Mouse (Mus musculus): ENCODE data around the gene Dnah7b. TPM values are rescaled to one million over a fixed set of nuclear protein-coding genes. Genes with fewer than 3 reads are reported as not detected.
"Not testable (repeated sequence)": the region's sequence is repeated elsewhere in the genome, so short reads cannot be mapped to it uniquely, and the experiment has no call there.

Dnah7b gene
- polyA plus RNA-seq, 1 experiment from 2014 or later: 2.0 TPM

DNA sequence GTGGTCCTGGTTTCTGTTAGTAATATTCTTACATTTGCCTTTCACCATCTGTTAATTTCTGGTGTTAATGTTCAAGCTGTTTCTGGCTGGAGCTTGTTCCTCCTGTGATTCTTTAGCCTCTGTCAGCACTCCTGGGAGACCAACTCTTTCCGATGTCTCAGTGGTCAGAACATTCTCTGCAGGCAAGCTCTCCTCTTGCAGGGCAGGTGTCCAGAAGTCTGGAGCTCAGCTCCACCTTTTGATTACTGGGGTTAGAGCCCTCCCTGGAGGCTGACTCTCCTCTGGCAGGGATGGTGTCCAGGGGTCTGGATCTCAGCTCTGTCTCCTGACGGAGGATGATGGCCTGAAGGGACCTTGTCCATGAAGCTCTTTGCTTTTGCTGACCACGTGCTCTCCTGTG, 314.5 kb downstream of the Dnah7b start:
- H3K27me3 ChIP-seq (replicated peaks); H3K4me2 ChIP-seq (replicated peaks); H3K9me3 ChIP-seq; H3K9ac ChIP-seq; H3K4me1 ChIP-seq; ATAC-seq (ENCODE audit: low FRiP score, low read depth); H3K27ac ChIP-seq; H3K36me3 ChIP-seq; H3K4me3 ChIP-seq: not testable (repeated sequence)
- 90% methylated on average over 3 of the region's 3 CpGs for WGBS

DNA sequence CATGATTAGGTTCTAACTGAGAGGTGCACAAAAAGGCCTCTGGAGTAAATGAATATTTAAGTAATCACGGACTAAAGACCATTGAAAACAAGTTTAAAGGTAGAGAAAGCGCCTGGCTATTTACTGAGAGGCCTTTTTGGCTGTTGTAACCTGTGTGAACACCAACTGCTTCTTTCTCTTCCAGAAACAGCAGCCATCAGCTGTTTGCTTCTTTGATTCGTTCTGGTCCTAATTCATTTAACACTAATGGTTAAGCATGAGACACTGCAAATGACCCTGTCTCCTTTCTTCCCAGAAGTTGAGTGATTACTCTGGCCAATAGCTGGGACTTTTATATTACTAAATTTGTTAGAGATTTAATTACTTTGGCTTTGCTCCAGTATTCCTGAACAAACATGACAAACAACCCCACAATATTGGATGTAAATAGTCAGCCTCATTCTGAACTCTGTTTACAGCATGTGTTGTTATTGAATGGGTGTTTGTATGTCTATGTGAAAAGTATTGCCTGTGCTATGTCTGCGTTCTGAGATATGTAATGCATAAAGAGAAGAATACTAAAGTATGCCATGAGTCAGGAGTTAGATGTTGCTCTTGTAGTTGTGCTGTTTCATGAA, 328.7 kb downstream of the Dnah7b start:
- H3K27me3 ChIP-seq (replicated peaks): not testable (repeated sequence)

GRCm38 (mm10) chr1:46408324-46409115, 342.4 kb downstream of the Dnah7b start:
- Histone ChIP-seq H3K4me3 (no peak overlapping the region), H3K9ac (no peak overlapping the region), H3K4me1 (no peaks in the 10 kb centered on the region), H3K9me3 (no peaks in the 10 kb centered on the region), H3K27me3 (replicated peaks) (no peaks in the 10 kb centered on the region), H3K4me2 (replicated peaks) (no peak overlapping the region), H3K27ac (no peak overlapping the region), H3K36me3 (no peaks in the 10 kb centered on the region; the same call in 1 of the 2 replicates)
- ATAC-seq (ENCODE audit: low FRiP score, low read depth): no peak
- 85% methylated on average over 6 of the region's 6 CpGs for WGBS

More for the DNA sequence above, 328.7 kb downstream of the Dnah7b start:
- peak; percentile 84 for ATAC-seq (ENCODE audit: low FRiP score, low read depth)
- H3K9ac ChIP-seq; H3K36me3 ChIP-seq; H3K27ac ChIP-seq; H3K4me2 ChIP-seq (replicated peaks); H3K9me3 ChIP-seq; H3K4me1 ChIP-seq; H3K4me3 ChIP-seq: not testable (repeated sequence)
- 37% methylated on average over 3 of the region's 4 CpGs for WGBS

DNA sequence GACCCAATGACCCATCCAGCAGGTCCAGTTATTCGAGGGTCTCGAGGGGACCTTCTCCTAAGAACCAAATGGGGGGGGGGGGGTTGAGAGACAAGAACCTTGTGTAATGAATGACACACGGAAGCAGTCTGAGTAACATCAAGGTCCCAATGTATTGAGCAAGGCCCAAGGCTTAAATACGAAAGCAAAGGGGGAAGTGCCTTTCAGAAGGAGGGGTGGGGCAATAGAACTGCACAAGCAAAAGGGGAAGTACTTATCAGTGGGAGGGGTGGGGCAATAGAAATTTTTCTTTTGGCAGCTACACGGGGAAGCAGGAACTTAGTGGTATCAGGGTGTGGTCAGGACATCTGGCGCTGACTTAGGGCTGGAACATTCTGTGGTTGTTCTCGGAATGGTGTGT, 348.7 kb downstream of the Dnah7b start:
- not testable (repeated sequence) for H3K4me2 ChIP-seq (replicated peaks); H3K4me3 ChIP-seq; H3K36me3 ChIP-seq; H3K27me3 ChIP-seq (replicated peaks); ATAC-seq (ENCODE audit: low FRiP score, low read depth); H3K27ac ChIP-seq; H3K4me1 ChIP-seq; H3K9me3 ChIP-seq; H3K9ac ChIP-seq
- WGBS: 86% methylated on average over 7 of the region's 7 CpGs

- H3K9me3 ChIP-seq; H3K9ac ChIP-seq; H3K27me3 ChIP-seq (replicated peaks); H3K4me1 ChIP-seq; H3K36me3 ChIP-seq; H3K4me3 ChIP-seq; ATAC-seq (ENCODE audit: low FRiP score, low read depth); H3K27ac ChIP-seq; H3K4me2 ChIP-seq (replicated peaks): not testable (repeated sequence)
- WGBS: 30% methylated on average over 3 of the region's 3 CpGs
Observed at GRCm38 (mm10) chr1:46416946-46417345, 350.8 kb downstream of the Dnah7b start.

DNA sequence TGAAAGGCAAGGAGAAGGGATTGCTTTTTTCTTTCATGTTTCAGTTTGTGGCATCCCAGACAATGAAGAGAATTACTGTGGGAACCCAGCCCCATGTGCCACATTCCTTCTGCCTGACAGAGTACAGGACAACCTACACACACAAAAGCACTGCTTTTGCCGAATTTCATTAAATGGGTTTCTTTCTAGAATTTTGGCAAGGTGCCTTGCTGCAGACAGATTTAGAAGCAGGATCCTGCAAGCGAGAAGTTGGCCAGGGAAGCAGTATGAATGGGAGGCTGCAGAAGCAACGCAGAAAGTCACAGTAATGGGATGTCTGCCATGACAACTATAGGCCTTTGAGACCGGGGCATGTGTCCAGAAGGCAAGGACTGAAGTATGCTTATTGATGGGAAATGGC, 352.9 kb downstream of the Dnah7b start:
- not testable (repeated sequence) for H3K27me3 ChIP-seq (replicated peaks); H3K36me3 ChIP-seq; H3K27ac ChIP-seq; H3K4me1 ChIP-seq; H3K9me3 ChIP-seq; H3K4me2 ChIP-seq (replicated peaks); H3K4me3 ChIP-seq; H3K9ac ChIP-seq
- ATAC-seq (ENCODE audit: low FRiP score, low read depth): peak; percentile 69
- WGBS: 63% methylated on average over 4 of the region's 4 CpGs

Other genes with a start within 250 kb of the Dnah7b start
- not detected in 2 replicates for gene Gm5269, start 176.0 kb upstream of the Dnah7b start, polyA plus RNA-seq (2016; fragmentation: Nextera tagmentation; extraction: Ambion mirVana)
- gene Slc40a1, start 139.8 kb upstream of the Dnah7b start, polyA plus RNA-seq (2016; fragmentation: Nextera tagmentation; extraction: Ambion mirVana): 24.2 and 24.3 TPM in 2 replicates

Measured in neural tube, embryonic 12.5 days (tissue).